Mouse (Mus musculus): ENCODE results near the gene Adgrg3. TPM values are rescaled to one million over a fixed set of nuclear protein-coding genes. Genes with fewer than 3 reads are reported as not detected.
A peak's percentile ranks its signal among the peaks of the same experiment; 100 is the strongest.

Adgrg3 gene
- total and polyA plus RNA-seq, 3 experiments, result 0.08 TPM; not detected in 2

GRCm38 (mm10) chr8:95054438-95054837 lies 36.9 kb downstream of the Adgrg3 start:
- peak; percentile 32 for DNase-seq (ENCODE audit: low read depth, low spot score)
- Histone ChIP-seq H3K79me2 (ENCODE audit: control insufficient read depth, insufficient read depth, low read length, poor library complexity) (no peaks in the 10 kb centered on the region), H3K4me1 (ENCODE audit: control insufficient read depth in 1 of 2, insufficient read depth in 2 of 2, low read length in 2 of 2) (peaks cover 6 to 28% of the 10 kb centered on the region in 2 experiments), H3K27ac (ENCODE audit: control insufficient read depth, low read depth, low read length) (no peak overlapping the region), H3K36me3 (ENCODE audit: control insufficient read depth in 1 of 2, insufficient read depth in 2 of 2, low read length in 2 of 2) (peaks cover 0 to 13% of the 10 kb centered on the region in 2 experiments; a peak in 2 of 4 replicates), H3K4me3 (ENCODE audit: control insufficient read depth in 1 of 2, insufficient read depth in 1 of 2, low read depth in 2 of 2, low read length in 2 of 2) (no peak overlapping the region), H3K9ac (ENCODE audit: control insufficient read depth, low read depth, low read length, poor library complexity, severe bottlenecking) (no peak overlapping the region), H3K27me3 (ENCODE audit: control insufficient read depth in 1 of 2, insufficient read depth in 2 of 2, low read length in 2 of 2) (peaks cover 0 to 3% of the 10 kb centered on the region in 2 experiments; a peak in 3 of 4 replicates), H3K9me3 (replicated peaks; ENCODE audit: insufficient read depth, low read length) (no peaks in the 10 kb centered on the region)
- no peak for TF ChIP-seq CTCF (IDR thresholded peaks at IDR 0.05 in 2 of 3, conservative IDR thresholded peaks at IDR 0.05 in 1 of 3; ENCODE audit: control insufficient read depth in 1 of 3, insufficient read depth in 1 of 3, low read depth in 2 of 3, low read length in 3 of 3, poor library complexity in 1 of 3, severe bottlenecking in 1 of 3)
- no peak for TF ChIP-seq NELFE (IDR thresholded peaks at IDR 0.05; ENCODE audit: low read depth, low read length)
- no peak for TF ChIP-seq JUND (IDR thresholded peaks at IDR 0.05; ENCODE audit: low read depth, low read length)
- TF ChIP-seq MAFK (IDR thresholded peaks at IDR 0.05; ENCODE audit: borderline replicate concordance, low read depth, low read length), result no peak
- no peak for TF ChIP-seq TBP (IDR thresholded peaks at IDR 0.05; ENCODE audit: low read depth, low read length)
- no peak for TF ChIP-seq MAZ (IDR thresholded peaks at IDR 0.05; ENCODE audit: low read depth, low read length)
- no peak for TF ChIP-seq ELF1 (IDR thresholded peaks at IDR 0.05; ENCODE audit: low read depth, low read length)
- no peak for TF ChIP-seq USF2 (IDR thresholded peaks at IDR 0.05; ENCODE audit: borderline replicate concordance in 1 of 2, insufficient read depth in 1 of 2, low read depth in 1 of 2, low read length in 2 of 2)
- no peak for TF ChIP-seq EP300 (IDR thresholded peaks at IDR 0.05; ENCODE audit: low read depth in 1 of 2, low read length in 2 of 2)
- TF ChIP-seq ZKSCAN1 (IDR thresholded peaks at IDR 0.05; ENCODE audit: low read depth, low read length), result no peak
- no peak for TF ChIP-seq TAL1 (IDR thresholded peaks at IDR 0.05; ENCODE audit: low read length)
- TF ChIP-seq UBTF (IDR thresholded peaks at IDR 0.05; ENCODE audit: borderline replicate concordance, insufficient read depth, low read depth, low read length), result no peak
- TF ChIP-seq MXI1 (IDR thresholded peaks at IDR 0.05; ENCODE audit: low read depth, low read length), result no peak
- TF ChIP-seq USF1 (IDR thresholded peaks at IDR 0.05; ENCODE audit: low read depth, low read length), result no peak
- no peak for TF ChIP-seq HCFC1 (IDR thresholded peaks at IDR 0.05; ENCODE audit: low read depth, low read length)
- TF ChIP-seq KAT2A (conservative IDR thresholded peaks at IDR 0.05; ENCODE audit: low read depth, low read length), result no peak
- no peak for TF ChIP-seq E2F4 (IDR thresholded peaks at IDR 0.05; ENCODE audit: borderline replicate concordance, low read depth, low read length)
- TF ChIP-seq RAD21 (IDR thresholded peaks at IDR 0.05; ENCODE audit: low read depth, low read length), result no peak

- peaks cover 9 to 32% of the 10 kb centered on the region in 2 experiments for H3K4me1 ChIP-seq (ENCODE audit: control insufficient read depth in 1 of 2, insufficient read depth in 2 of 2, low read length in 2 of 2)
- no peak within 1 kb of the TSS for H3K27ac ChIP-seq (ENCODE audit: control insufficient read depth, low read depth, low read length)
- H3K36me3 ChIP-seq (ENCODE audit: control insufficient read depth in 1 of 2, insufficient read depth in 2 of 2, low read length in 2 of 2), result peaks cover 0 to 13% of the 10 kb centered on the region in 2 experiments; a peak in 2 of 4 replicates
- TF ChIP-seq ZNF384 (IDR thresholded peaks at IDR 0.05; ENCODE audit: low read depth, low read length), result no peak
- no peak for TF ChIP-seq ZKSCAN1 (IDR thresholded peaks at IDR 0.05; ENCODE audit: low read depth, low read length)
- TF ChIP-seq ZMIZ1 (IDR thresholded peaks at IDR 0.05; ENCODE audit: low read depth, low read length), result no peak
- TF ChIP-seq TBP (IDR thresholded peaks at IDR 0.05; ENCODE audit: low read depth, low read length), result no peak
- no peak for TF ChIP-seq MEF2A (IDR thresholded peaks at IDR 0.05; ENCODE audit: extremely low read depth, insufficient replicate concordance, low read depth, low read length, poor library complexity, severe bottlenecking)
- no peak for TF ChIP-seq E2F4 (IDR thresholded peaks at IDR 0.05; ENCODE audit: borderline replicate concordance, low read depth, low read length)
- no peak for TF ChIP-seq CHD1 (IDR thresholded peaks at IDR 0.05; ENCODE audit: low read depth, low read length)
- no peak for TF ChIP-seq CTCF (IDR thresholded peaks at IDR 0.05 in 2 of 3, conservative IDR thresholded peaks at IDR 0.05 in 1 of 3; ENCODE audit: control insufficient read depth in 1 of 3, insufficient read depth in 1 of 3, low read depth in 2 of 3, low read length in 3 of 3, poor library complexity in 1 of 3, severe bottlenecking in 1 of 3)
- no peak for TF ChIP-seq RCOR1 (IDR thresholded peaks at IDR 0.05; ENCODE audit: low read depth, low read length)
- TF ChIP-seq TAL1 (IDR thresholded peaks at IDR 0.05; ENCODE audit: low read length), result no peak
- TF ChIP-seq ETS1 (IDR thresholded peaks at IDR 0.05; ENCODE audit: low read depth, low read length), result no peak
- TF ChIP-seq HCFC1 (IDR thresholded peaks at IDR 0.05; ENCODE audit: low read depth, low read length), result peak; percentile 95
- no peak for TF ChIP-seq ZC3H11A (IDR thresholded peaks at IDR 0.05; ENCODE audit: low read depth, low read length)
- no peak for TF ChIP-seq MAFK (IDR thresholded peaks at IDR 0.05; ENCODE audit: borderline replicate concordance, low read depth, low read length)
- no peak for TF ChIP-seq POLR2AphosphoS5 (IDR thresholded peaks at IDR 0.05; ENCODE audit: borderline replicate concordance, low read depth, low read length)
- peak; percentile 31; the same call in 1 of the 2 replicates for TF ChIP-seq ELF1 (IDR thresholded peaks at IDR 0.05; ENCODE audit: low read depth, low read length)
- TF ChIP-seq SIN3A (IDR thresholded peaks at IDR 0.05; ENCODE audit: low read length), result peak; percentile 47; the same call in 1 of the 2 replicates
- H3K4me3 ChIP-seq (ENCODE audit: control insufficient read depth in 1 of 2, insufficient read depth in 1 of 2, low read depth in 2 of 2, low read length in 2 of 2), result no peak within 1 kb of the TSS
- peaks cover 0 to 3% of the 10 kb centered on the region in 2 experiments; a peak in 2 of 4 replicates for H3K27me3 ChIP-seq (ENCODE audit: control insufficient read depth in 1 of 2, insufficient read depth in 2 of 2, low read length in 2 of 2)
- H3K9ac ChIP-seq (ENCODE audit: control insufficient read depth, low read depth, low read length, poor library complexity, severe bottlenecking), result no peak within 1 kb of the TSS
- H3K79me2 ChIP-seq (ENCODE audit: control insufficient read depth, insufficient read depth, low read length, poor library complexity), result no peaks in the 10 kb centered on the region
- peak; percentile 63 for DNase-seq (ENCODE audit: low read depth, low spot score)
- H3K9me3 ChIP-seq (replicated peaks; ENCODE audit: insufficient read depth, low read length), result no peaks in the 10 kb centered on the region
Measured at GRCm38 (mm10) chr8:95054927-95055510, 37.5 kb downstream of the Adgrg3 start, which contains the start of gene Drc7. Gene Drc7 (plus strand): TSS chr8:95055103.
